Mouse (Mus musculus) heart, adult 2 months (tissue): ENCODE results near the gene Lrrc26.

Experiments
- CTCF ChIP-seq: fragments of 200-600 bp; IDR thresholded peaks from 2 replicates; pipeline ENCODE4 v1.8.1; 2022; ENCODE audit warnings: antibody characterized with exemption, mild to moderate bottlenecking, moderate library complexity
- POLR2A ChIP-seq: fragments of 200-500 bp; IDR thresholded peaks from 2 replicates; pipeline ENCODE4 v1.6.1; 2011; ENCODE audit warnings: mild to moderate bottlenecking, low read depth, low read length, control low read depth; ENCODE audit not compliant: insufficient read depth

DNA sequence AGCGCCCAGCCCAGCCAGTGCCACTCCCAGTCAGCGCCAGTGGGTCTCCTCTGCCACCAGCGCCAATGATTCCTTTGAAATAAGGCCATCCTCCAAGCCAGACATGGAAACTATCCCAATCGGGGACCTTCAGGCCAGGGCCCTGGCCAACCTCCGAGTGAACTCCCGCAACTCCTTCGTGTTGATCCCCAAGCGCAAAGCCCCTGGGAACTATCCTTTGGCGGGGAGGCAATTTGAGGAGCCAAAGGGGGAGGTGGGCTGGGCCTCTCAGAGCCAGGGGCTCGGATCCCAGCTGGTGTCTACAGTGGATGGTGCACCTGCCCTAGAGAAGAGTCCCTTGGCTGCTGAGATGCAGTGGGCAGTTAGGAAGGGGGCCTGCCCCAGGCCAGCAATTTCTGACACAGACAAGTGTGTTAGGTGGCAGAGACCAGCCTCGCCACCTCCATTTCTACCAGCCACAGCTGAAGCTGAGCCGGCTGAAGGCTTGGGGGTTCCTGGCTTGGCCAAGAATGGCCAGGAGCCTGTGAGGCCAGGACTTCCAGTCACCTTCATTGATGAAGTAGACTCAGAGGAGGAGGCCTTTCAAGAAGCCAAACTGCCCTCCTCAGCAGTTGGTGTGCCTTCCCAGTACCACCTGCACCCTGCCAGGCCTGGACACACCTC is 26.0 kb upstream of the Lrrc26 start:
- TF ChIP-seq POLR2A (no peak), CTCF (no peak)
